Mouse (Mus musculus) lung, adult 2 months (tissue): Measurements from ENCODE around the gene Maml1.

Experiments used
- CTCF ChIP-seq: fragments of 200-500 bp; IDR thresholded peaks from 2 replicates; pipeline ENCODE4 v1.5.1; 2011; ENCODE audit warnings: mild to moderate bottlenecking, low read length, control low read depth; ENCODE audit not compliant: insufficient read depth
- POLR2A ChIP-seq: fragments of 200-500 bp; IDR thresholded peaks from 2 replicates; pipeline ENCODE4 v1.6.1; 2011; ENCODE audit warnings: low read depth, mild to moderate bottlenecking, control low read depth, low read length, borderline replicate concordance; ENCODE audit errors: extremely low read depth

DNA sequence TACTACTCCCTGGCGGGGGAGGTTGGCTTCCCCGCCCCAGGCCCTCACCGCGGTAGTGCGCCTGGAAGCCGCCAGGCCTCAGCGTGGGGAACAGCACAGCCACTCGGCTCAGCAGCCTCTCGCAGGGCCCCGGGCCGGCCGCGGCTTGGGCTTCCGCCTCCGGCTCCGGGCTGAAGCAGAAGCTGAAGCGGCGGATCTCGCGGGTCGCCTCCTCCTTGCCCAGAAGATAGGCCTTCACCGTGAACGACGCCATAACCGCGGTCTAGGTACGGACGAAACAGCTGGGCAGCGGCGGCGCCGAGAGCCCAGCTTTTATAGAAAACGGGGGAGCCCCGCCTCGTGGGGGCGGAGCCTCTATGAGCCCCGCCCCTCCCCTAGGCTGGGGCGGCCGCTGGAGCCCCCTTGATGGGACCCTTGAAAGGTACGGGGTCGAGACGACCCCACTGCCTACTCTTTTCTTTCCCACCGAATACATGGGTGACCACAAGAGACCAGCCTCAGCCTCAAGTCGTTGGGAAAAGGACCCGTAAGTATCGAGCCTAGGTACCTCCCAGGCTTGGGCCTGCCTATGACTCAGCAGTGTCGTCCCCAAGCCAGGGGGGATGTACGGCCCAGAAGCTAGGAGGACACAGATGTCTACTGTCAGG, 81.5 kb downstream of the Maml1 start, which contains the start of the genes Sqstm1 and Mgat4b:
- TF ChIP-seq CTCF = no peak
- TF ChIP-seq POLR2A = peak; percentile 99
